Mouse (Mus musculus) hindbrain, embryonic 15.5 days (tissue): ENCODE results near the gene Gm609. TPM values are rescaled to one million over a fixed set of nuclear protein-coding genes. Genes with fewer than 3 reads are reported as not detected.

Source experiments
- ATAC-seq: fragments of 200-750 bp; cut with Nextera tagmentation; 2 replicates; pipeline ENCODE4 v1.8.0; 2017; ENCODE audit warnings: low read depth, moderate number of reproducible peaks, moderate TSS enrichment; ENCODE audit not compliant: low FRiP score
- H3K27ac ChIP-seq: fragments of 300-500 bp; sonication (generic); replicated peaks from 2 replicates; pipeline ENCODE4 v1.5.1; 2015; ENCODE audit warnings: mild to moderate bottlenecking, inconsistent platforms
- H3K27me3 ChIP-seq: fragments of 300-500 bp; sonication (generic); 2 replicates; pipeline ENCODE4 v1.6.1; 2015; ENCODE audit warnings: control low read depth, inconsistent platforms
- H3K36me3 ChIP-seq: fragments of 300-500 bp; sonication (generic); 2 replicates; pipeline ENCODE4 v1.6.1; 2015; ENCODE audit warnings: control low read depth, inconsistent platforms
- H3K4me1 ChIP-seq: fragments of 300-500 bp; sonication (generic); replicated peaks from 2 replicates; pipeline ENCODE4 v1.6.1; 2015; ENCODE audit warnings: control low read depth, inconsistent platforms
- H3K4me2 ChIP-seq: fragments of 300-500 bp; sonication (generic); 2 replicates; pipeline ENCODE4 v1.6.1; 2015; ENCODE audit warnings: moderate library complexity, mild to moderate bottlenecking, inconsistent platforms
- H3K4me3 ChIP-seq: fragments of 300-500 bp; sonication (generic); 2 replicates; pipeline ENCODE4 v1.5.1; 2015; ENCODE audit warnings: mild to moderate bottlenecking, inconsistent platforms
- H3K9ac ChIP-seq: fragments of 300-500 bp; sonication (generic); 2 replicates; pipeline ENCODE4 v1.6.1; 2015; ENCODE audit warnings: inconsistent platforms
- H3K9me3 ChIP-seq: fragments of 300-500 bp; sonication (generic); 2 replicates; pipeline ENCODE4 v1.6.1; 2016; ENCODE audit warnings: control low read depth, inconsistent platforms
- WGBS: fragments of 180-500 bp; shearing (Covaris S2); methylation state at CpG from one replicate; pipeline ENCODE4 v1.1.7; 2015; 5-methylcytosine and 5-hydroxymethylcytosine counted together
- polyA plus RNA-seq: library from polyadenylated mRNA; unstranded; fragments of >200 nt; fragmentation: Nextera tagmentation; extraction: Ambion mirVana; gene quantifications from 2 replicates; pipeline ENCODE4 v1.2.1, GENCODE M21; 2015

The Gm609 gene
- polyA plus RNA-seq, 1 experiment from 2014 or later: not detected

- H3K4me2 ChIP-seq: no peak overlapping the region
- WGBS: 74% methylated on average over 4 of the region's 4 CpGs
- H3K4me3 ChIP-seq: no peak overlapping the region
- no peaks in the 10 kb centered on the region for H3K4me1 ChIP-seq
- H3K27ac ChIP-seq: no peak overlapping the region
- no peaks in the 10 kb centered on the region for H3K9me3 ChIP-seq
- no peaks in the 10 kb centered on the region for H3K27me3 ChIP-seq
- no peak for ATAC-seq
- H3K9ac ChIP-seq: no peak overlapping the region
- no peaks in the 10 kb centered on the region for H3K36me3 ChIP-seq
These were observed 123.3 kb downstream of the Gm609 start for GRCm38 (mm10) chr16:45369285-45369965.

- H3K4me1 ChIP-seq: no peaks in the 10 kb centered on the region
- no peak overlapping the region for H3K4me2 ChIP-seq
- H3K36me3 ChIP-seq: no peaks in the 10 kb centered on the region
- H3K9ac ChIP-seq: no peak overlapping the region
- no peak overlapping the region for H3K27ac ChIP-seq
- no peaks in the 10 kb centered on the region for H3K27me3 ChIP-seq
- no peak for ATAC-seq
- no peaks in the 10 kb centered on the region for H3K9me3 ChIP-seq
- WGBS: 73% methylated on average over 7 of the region's 7 CpGs
- H3K4me3 ChIP-seq: no peak overlapping the region
These were observed 126.7 kb downstream of the Gm609 start for GRCm38 (mm10) chr16:45366111-45366510.

GRCm38 (mm10) chr16:45365353-45365752 lies 127.4 kb downstream of the Gm609 start:
- H3K4me2 ChIP-seq: no peak overlapping the region
- H3K27ac ChIP-seq: no peak overlapping the region
- no peak overlapping the region for H3K4me3 ChIP-seq
- H3K27me3 ChIP-seq: no peaks in the 10 kb centered on the region
- WGBS: 93% methylated on average over 9 of the region's 9 CpGs
- no peaks in the 10 kb centered on the region for H3K36me3 ChIP-seq
- no peaks in the 10 kb centered on the region for H3K9me3 ChIP-seq
- no peaks in the 10 kb centered on the region for H3K4me1 ChIP-seq
- H3K9ac ChIP-seq: no peak overlapping the region
- ATAC-seq: no peak

GRCm38 (mm10) chr16:45364627-45365026 lies 128.1 kb downstream of the Gm609 start:
- 89% methylated on average over 1 of the region's 1 CpGs for WGBS
- ATAC-seq: no peak
- Histone ChIP-seq H3K27me3 (no peaks in the 10 kb centered on the region), H3K27ac (no peak overlapping the region), H3K9me3 (no peaks in the 10 kb centered on the region), H3K9ac (no peak overlapping the region), H3K36me3 (no peaks in the 10 kb centered on the region), H3K4me1 (no peaks in the 10 kb centered on the region), H3K4me3 (no peak overlapping the region), H3K4me2 (no peak overlapping the region)

- H3K9me3 ChIP-seq: no peaks in the 10 kb centered on the region
- 81% methylated on average over 4 of the region's 4 CpGs for WGBS
- no peaks in the 10 kb centered on the region for H3K4me1 ChIP-seq
These were observed 129.2 kb downstream of the Gm609 start for GRCm38 (mm10) chr16:45363480-45364045.

More at GRCm38 (mm10) chr16:45363480-45364045, 129.2 kb downstream of the Gm609 start:
- Histone ChIP-seq H3K27ac (no peak overlapping the region), H3K4me2 (no peak overlapping the region), H3K4me3 (no peak overlapping the region), H3K9ac (no peak overlapping the region), H3K36me3 (no peaks in the 10 kb centered on the region), H3K27me3 (no peaks in the 10 kb centered on the region)
- ATAC-seq: no peak

Other genes starting within 250 kb of the Gm609 start
- 340 and 346 TPM in 2 replicates for gene Cd200, start 83.9 kb downstream of the Gm609 start, polyA plus RNA-seq
- not detected in 2 replicates for gene Gm17783, start 39.1 kb upstream of the Gm609 start, polyA plus RNA-seq
- gene Slc9c1, start 42.3 kb upstream of the Gm609 start, polyA plus RNA-seq: not detected in 2 replicates
- gene Gcsam, start 117.4 kb upstream of the Gm609 start, polyA plus RNA-seq: not detected in 2 replicates
- gene BC016579, start 161.1 kb upstream of the Gm609 start, polyA plus RNA-seq: not detected in 2 replicates
- 0.83 and 1.1 TPM in 2 replicates for gene Tmprss7, start 200.7 kb upstream of the Gm609 start, polyA plus RNA-seq
- gene Tagln3, start 231.6 kb upstream of the Gm609 start, polyA plus RNA-seq: 437 and 453 TPM in 2 replicates
- gene Abhd10, start 250.0 kb upstream of the Gm609 start, polyA plus RNA-seq: 40.3 and 44.5 TPM in 2 replicates